In genomic region chr3:123264706-123265105, GRCm38 (mm10) we compare ENCODE assay signal across 9 mouse cellular contexts. TPM values are rescaled to one million over a fixed set of nuclear protein-coding genes. Genes with fewer than 3 reads are reported as not detected.
DNase-seq lines count a peak whose midpoint lies in the region; ATAC-seq and TF ChIP-seq lines count a peak whose summit lies in the region.
"Had no signal": no experiment of that assay in that cellular context is flagged by ENCODE, and none has a peak within 500 bp of the region (broad histone marks: within the 10 kb centered on the region; RNA-seq: fewer than 3 reads in every experiment).

No protein-coding gene starts in this region.

- H3K27ac ChIP-seq in forebrain, embryonic 14.5 days (ENCODE audit: low read depth, low read length) = no peak overlapping the region
- no peak overlapping the region for H3K27ac ChIP-seq in forebrain, embryonic 11.5 days (ENCODE audit: low read depth, low read length)
- no peak overlapping the region for H3K27ac ChIP-seq in ES-Bruce4 (ENCODE audit: insufficient read depth, low read length)
- peak overlapping the region; percentile 74; the same call in 1 of the 2 replicates for H3K27ac ChIP-seq in heart, embryonic 10.5 days

- H3K9ac ChIP-seq in forebrain, embryonic 14.5 days (ENCODE audit: low read length) = no peak overlapping the region
- H3K9ac ChIP-seq in forebrain, embryonic 11.5 days (ENCODE audit: low read length) = no peak overlapping the region
- peak overlapping the region; percentile 29 for H3K9ac ChIP-seq in ES-Bruce4 (ENCODE audit: low read depth, poor library complexity, severe bottlenecking)

- H3K4me3 ChIP-seq in forebrain, embryonic 14.5 days (ENCODE audit: low read depth, low read length) = no peak overlapping the region
- no peak overlapping the region for H3K4me3 ChIP-seq in forebrain, embryonic 11.5 days (ENCODE audit: low read depth, low read length)
- H3K4me3 ChIP-seq in ES-Bruce4 (ENCODE audit: low read depth, low read length) = peak overlapping the region; percentile 77
- peak overlapping the region; percentile 48 for H3K4me3 ChIP-seq in heart, embryonic 10.5 days
- H3K4me3 ChIP-seq: myocyte had no signal

- intact Hi-C loops in gastrocnemius, postnatal 36 days (cut with DNase I) = no loop called here

- H3K36me3 ChIP-seq in forebrain, embryonic 14.5 days (ENCODE audit: control insufficient read depth, insufficient read depth, low read length) = no peaks in the 10 kb centered on the region
- no peaks in the 10 kb centered on the region for H3K36me3 ChIP-seq in forebrain, embryonic 11.5 days (ENCODE audit: control insufficient read depth, insufficient read depth, low read length)
- no peaks in the 10 kb centered on the region; the same call in 1 of the 2 replicates for H3K36me3 ChIP-seq in ES-Bruce4 (ENCODE audit: control insufficient read depth, insufficient read depth, low read length, poor library complexity, severe bottlenecking)
- peaks cover 3% of the 10 kb centered on the region for H3K36me3 ChIP-seq in heart, embryonic 10.5 days

- 55% methylated on average over 6 of the region's 6 CpGs for WGBS in forebrain, embryonic 14.5 days
- 71% methylated on average over 6 of the region's 6 CpGs for WGBS in forebrain, embryonic 11.5 days
- WGBS in heart, embryonic 10.5 days = 50% methylated on average over 6 of the region's 6 CpGs

- no peak for TF ChIP-seq CTCF in ES-Bruce4 (IDR thresholded peaks at IDR 0.05; ENCODE audit: low read depth, low read length)

- H3K4me1 ChIP-seq in forebrain, embryonic 14.5 days (ENCODE audit: control insufficient read depth, insufficient read depth, low read length) = no peaks in the 10 kb centered on the region; the same call in 1 of the 2 replicates
- no peaks in the 10 kb centered on the region; the same call in 1 of the 2 replicates for H3K4me1 ChIP-seq in forebrain, embryonic 11.5 days (replicated peaks; ENCODE audit: control insufficient read depth, insufficient read depth, low read length)
- no peaks in the 10 kb centered on the region for H3K4me1 ChIP-seq in ES-Bruce4 (ENCODE audit: control insufficient read depth, insufficient read depth, low read length)
- H3K4me1 ChIP-seq in heart, embryonic 10.5 days = peaks cover 8% of the 10 kb centered on the region

- ATAC-seq in forebrain, embryonic 14.5 days = no peak
- ATAC-seq in forebrain, embryonic 11.5 days (replicated peaks; ENCODE audit: low FRiP score) = no peak

- TF ChIP-seq EP300 in ES-Bruce4 (IDR thresholded peaks at IDR 0.05; ENCODE audit: insufficient read depth, low read depth, low read length) = no peak

- no peaks in the 10 kb centered on the region for H3K9me3 ChIP-seq in forebrain, embryonic 14.5 days (replicated peaks; ENCODE audit: control insufficient read depth, low read length)
- H3K9me3 ChIP-seq in forebrain, embryonic 11.5 days (ENCODE audit: control insufficient read depth, low read length) = no peaks in the 10 kb centered on the region
- no peaks in the 10 kb centered on the region for H3K9me3 ChIP-seq in ES-Bruce4 (replicated peaks; ENCODE audit: control insufficient read depth, insufficient read depth, low read length, poor library complexity, severe bottlenecking)
- H3K9me3 ChIP-seq in heart, embryonic 10.5 days = no peaks in the 10 kb centered on the region

- DNase-seq in forebrain, embryonic 14.5 days (ENCODE audit: low spot score) = peak; percentile 24
- no peak for DNase-seq in forebrain, embryonic 11.5 days (ENCODE audit: low spot score)
- no peak for DNase-seq in heart, embryonic 10.5 days (ENCODE audit: low spot score)
- peak; percentile 47 for DNase-seq in kidney, postnatal 10 days
- DNase-seq in telencephalon, adult 2 months (ENCODE audit: low read depth, low spot score) = peak; percentile 19
- no peak for DNase-seq in gastrocnemius, postnatal 36 days
- DNase-seq in cerebellum, adult 9-10 months = no peak

- H3K4me2 ChIP-seq in forebrain, embryonic 14.5 days (ENCODE audit: low read length) = no peak overlapping the region
- H3K4me2 ChIP-seq in forebrain, embryonic 11.5 days (ENCODE audit: low read depth, low read length, severe bottlenecking) = no peak overlapping the region

- no peaks in the 10 kb centered on the region for H3K27me3 ChIP-seq in forebrain, embryonic 14.5 days (replicated peaks; ENCODE audit: control insufficient read depth, insufficient read depth, low read length)
- H3K27me3 ChIP-seq in forebrain, embryonic 11.5 days (ENCODE audit: control insufficient read depth, insufficient read depth, low read length) = no peaks in the 10 kb centered on the region
- H3K27me3 ChIP-seq in ES-Bruce4 (ENCODE audit: control insufficient read depth, insufficient read depth, low read length, poor library complexity, severe bottlenecking) = no peaks in the 10 kb centered on the region
- H3K27me3 ChIP-seq in heart, embryonic 10.5 days (ENCODE audit: insufficient read depth, poor library complexity, severe bottlenecking) = no peaks in the 10 kb centered on the region

- peak; percentile 77 for TF ChIP-seq POLR2A in ES-Bruce4 (IDR thresholded peaks at IDR 0.05; ENCODE audit: insufficient read depth, low read length)

RNA-seq across cellular contexts. Expression of gene Sec24d, which starts 2.5 kb away (rescaled TPM):
- polyA plus RNA-seq in forebrain, embryonic 14.5 days (2014; fragmentation: Nextera tagmentation; extraction: Ambion mirVana) = 16.8 and 19.6 TPM in 2 replicates
- polyA plus RNA-seq in forebrain, embryonic 11.5 days (2014; fragmentation: Nextera tagmentation; extraction: Ambion mirVana) = 18.2 and 18.4 TPM in 2 replicates
- 26.6 and 31.4 TPM in 2 replicates for polyA plus RNA-seq in ES-Bruce4 (2011; ENCODE audit: insufficient read depth, insufficient read length, low read depth, missing spikeins)
- polyA plus RNA-seq in heart, embryonic 10.5 days (2016; fragmentation: Nextera tagmentation; extraction: Ambion mirVana) = 56.0 and 69.9 TPM in 2 replicates
- 1 to 10 TPM; 8.2 to 8.4 TPM for total RNA-seq in gastrocnemius, postnatal 36 days (2021)

RNA-seq across cellular contexts. Expression of gene Synpo2, which starts 28.8 kb away (rescaled TPM):
- 1.1 and 1.7 TPM in 2 replicates for polyA plus RNA-seq in forebrain, embryonic 14.5 days (2014; fragmentation: Nextera tagmentation; extraction: Ambion mirVana)
- polyA plus RNA-seq in forebrain, embryonic 11.5 days (2014; fragmentation: Nextera tagmentation; extraction: Ambion mirVana) = 2.0 and 3.7 TPM in 2 replicates
- 1.8 and 2.9 TPM in 2 replicates for polyA plus RNA-seq in ES-Bruce4 (2011; ENCODE audit: insufficient read depth, insufficient read length, low read depth, missing spikeins)
- 17.7 and 25.2 TPM in 2 replicates for polyA plus RNA-seq in heart, embryonic 10.5 days (2016; fragmentation: Nextera tagmentation; extraction: Ambion mirVana)
- 100 to 1,000 TPM; 237 to 262 TPM for total RNA-seq in gastrocnemius, postnatal 36 days (2021)

Comparison
In these comparisons a context has a peak if more than half of its experiments do, and no peak if none do; other contexts are left out.
1. DNase-seq: peak in forebrain, embryonic 14.5 days (single experiment), kidney, postnatal 10 days (single experiment) and telencephalon, adult 2 months (single experiment); none in forebrain, embryonic 11.5 days (single experiment), heart, embryonic 10.5 days (single experiment), gastrocnemius, postnatal 36 days (0 of 2) and cerebellum, adult 9-10 months (single experiment).
2. H3K4me3 ChIP-seq: peak in ES-Bruce4 (single experiment) and heart, embryonic 10.5 days (single experiment); none in forebrain, embryonic 14.5 days (single experiment) and forebrain, embryonic 11.5 days (single experiment).